Mouse (Mus musculus): ENCODE data around the gene Ror2. TPM values are rescaled to one million over a fixed set of nuclear protein-coding genes. Genes with fewer than 3 reads are reported as not detected.
A peak's percentile ranks its signal among the peaks of the same experiment; 100 is the strongest.
"Not testable (repeated sequence)": the region's sequence is repeated elsewhere in the genome, so short reads cannot be mapped to it uniquely, and the experiment has no call there.

Ror2 gene
- 37.9 and 40.1 TPM in 2 replicates for polyA plus RNA-seq (2016; fragmentation: Nextera tagmentation; extraction: Ambion mirVana)

- H3K4me1 ChIP-seq: peaks cover 54% of the 10 kb centered on the region
- no peaks in the 10 kb centered on the region for H3K9me3 ChIP-seq (replicated peaks)
- peak; percentile 94 for DNase-seq (ENCODE audit: low spot score)
- H3K4me3 ChIP-seq: peak within 1 kb of the TSS; percentile 93
- H3K36me3 ChIP-seq: no peaks in the 10 kb centered on the region; the same call in 1 of the 2 replicates
- H3K27me3 ChIP-seq (ENCODE audit: low read depth, poor library complexity, severe bottlenecking): no peaks in the 10 kb centered on the region
- peak within 1 kb of the TSS; percentile 98 for H3K27ac ChIP-seq
- under 1% methylated on average over 68 of the region's 68 CpGs for WGBS
Measured at GRCm38 (mm10) chr13:53285756-53286361, at the start of gene Ror2. Gene Ror2, minus strand, starts transcription at chr13:53286124.

GRCm38 (mm10) chr13:53333769-53334168 lies 47.8 kb upstream of the Ror2 start:
- DNase-seq (ENCODE audit: low spot score): no peak
- Histone ChIP-seq H3K9me3 (replicated peaks) (no peaks in the 10 kb centered on the region), H3K4me1 (no peaks in the 10 kb centered on the region), H3K36me3 (peaks cover 77% of the 10 kb centered on the region), H3K27ac (no peak overlapping the region), H3K27me3 (ENCODE audit: low read depth, poor library complexity, severe bottlenecking) (no peaks in the 10 kb centered on the region), H3K4me3 (no peak overlapping the region)
- WGBS: 95% methylated on average over 8 of the region's 8 CpGs

GRCm38 (mm10) chr13:53330246-53330645 lies 44.3 kb upstream of the Ror2 start:
- H3K4me1 ChIP-seq: no peaks in the 10 kb centered on the region; the same call in 1 of the 2 replicates
- no peaks in the 10 kb centered on the region for H3K9me3 ChIP-seq (replicated peaks)
- DNase-seq (ENCODE audit: low spot score): no peak
- H3K27me3 ChIP-seq (ENCODE audit: low read depth, poor library complexity, severe bottlenecking): no peaks in the 10 kb centered on the region
- peaks cover 42% of the 10 kb centered on the region for H3K36me3 ChIP-seq
- no peak overlapping the region for H3K27ac ChIP-seq
- H3K4me3 ChIP-seq: no peak overlapping the region
- 90% methylated on average over 2 of the region's 2 CpGs for WGBS

GRCm38 (mm10) chr13:53325531-53325930 lies 39.6 kb upstream of the Ror2 start:
- no peak overlapping the region for H3K4me3 ChIP-seq

GRCm38 (mm10) chr13:53323661-53324060 lies 37.7 kb upstream of the Ror2 start:
- Histone ChIP-seq H3K4me1 (peaks cover 30% of the 10 kb centered on the region), H3K36me3 (no peaks in the 10 kb centered on the region), H3K27ac (0 out of 2 replicates have a peak overlapping the region, but pooled peaks have one; percentile 32), H3K4me3 (no peak overlapping the region), H3K9me3 (replicated peaks) (no peaks in the 10 kb centered on the region; the same call in 1 of the 2 replicates), H3K27me3 (ENCODE audit: low read depth, poor library complexity, severe bottlenecking) (no peaks in the 10 kb centered on the region)
- 84% methylated on average over 2 of the region's 2 CpGs for WGBS
- DNase-seq (ENCODE audit: low spot score): no peak

More at GRCm38 (mm10) chr13:53325531-53325930, 39.6 kb upstream of the Ror2 start:
- WGBS: 92% methylated on average over 1 of the region's 1 CpGs
- H3K4me1 ChIP-seq: peaks cover 26% of the 10 kb centered on the region
- no peak for DNase-seq (ENCODE audit: low spot score)
- H3K9me3 ChIP-seq (replicated peaks): no peaks in the 10 kb centered on the region; the same call in 1 of the 2 replicates
- H3K36me3 ChIP-seq: peaks cover 1% of the 10 kb centered on the region; the same call in 1 of the 2 replicates
- no peaks in the 10 kb centered on the region for H3K27me3 ChIP-seq (ENCODE audit: low read depth, poor library complexity, severe bottlenecking)
- H3K27ac ChIP-seq: no peak overlapping the region

DNA sequence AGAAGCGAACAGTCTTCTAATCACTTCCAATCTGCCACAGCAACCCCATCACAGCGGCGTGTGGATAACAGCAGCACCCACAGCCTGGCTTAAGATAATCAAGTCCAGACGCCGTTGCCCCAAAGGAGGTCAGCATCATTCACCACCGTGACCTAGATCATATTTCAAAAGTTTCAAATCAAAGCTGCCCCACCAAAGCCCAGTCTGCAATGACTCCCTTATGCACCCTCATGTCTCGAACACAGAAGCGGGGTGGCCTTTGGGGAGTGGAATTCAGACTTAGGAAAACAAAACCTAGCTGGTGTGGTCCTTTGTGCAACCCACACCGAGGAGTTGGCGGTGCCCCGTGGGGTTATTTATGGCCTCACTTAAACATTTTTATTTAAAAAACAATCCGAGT lies 35.0 kb upstream of the Ror2 start:
- no peaks in the 10 kb centered on the region for H3K36me3 ChIP-seq
- 18% methylated on average over 12 of the region's 12 CpGs for WGBS
- 0 out of 2 replicates have a peak overlapping the region, but pooled peaks have one; percentile 3 for H3K4me3 ChIP-seq
- H3K27ac ChIP-seq: peak overlapping the region; percentile 71
- H3K9me3 ChIP-seq (replicated peaks): no peaks in the 10 kb centered on the region; the same call in 1 of the 2 replicates
- H3K4me1 ChIP-seq: peaks cover 50% of the 10 kb centered on the region
- H3K27me3 ChIP-seq (ENCODE audit: low read depth, poor library complexity, severe bottlenecking): no peaks in the 10 kb centered on the region
- DNase-seq (ENCODE audit: low spot score): peak; percentile 68

- H3K4me3 ChIP-seq: no peak overlapping the region
- H3K36me3 ChIP-seq: no peaks in the 10 kb centered on the region
- no peak for DNase-seq (ENCODE audit: low spot score)
- WGBS: 51% methylated on average over 11 of the region's 11 CpGs
- H3K27me3 ChIP-seq (ENCODE audit: low read depth, poor library complexity, severe bottlenecking): no peaks in the 10 kb centered on the region
- peaks cover 49% of the 10 kb centered on the region for H3K4me1 ChIP-seq
- 0 out of 2 replicates have a peak overlapping the region, but pooled peaks have one; percentile 19 for H3K27ac ChIP-seq
- H3K9me3 ChIP-seq (replicated peaks): no peaks in the 10 kb centered on the region
Measured at GRCm38 (mm10) chr13:53316515-53317295, 30.8 kb upstream of the Ror2 start.

GRCm38 (mm10) chr13:53315757-53316156 lies 29.8 kb upstream of the Ror2 start:
- DNase-seq (ENCODE audit: low spot score); H3K4me3 ChIP-seq; H3K27me3 ChIP-seq (ENCODE audit: low read depth, poor library complexity, severe bottlenecking); H3K36me3 ChIP-seq; H3K9me3 ChIP-seq (replicated peaks): not testable (repeated sequence)
- H3K4me1 ChIP-seq: peaks cover 39% of the 10 kb centered on the region
- H3K27ac ChIP-seq: 0 out of 2 replicates have a peak overlapping the region, but pooled peaks have one; percentile 19
- WGBS: 87% methylated on average over 4 of the region's 4 CpGs

GRCm38 (mm10) chr13:53310442-53310841 lies 24.5 kb upstream of the Ror2 start:
- WGBS: 52% methylated on average over 5 of the region's 5 CpGs
- Histone ChIP-seq H3K4me1 (peaks cover 47% of the 10 kb centered on the region), H3K36me3 (no peaks in the 10 kb centered on the region), H3K9me3 (replicated peaks) (no peaks in the 10 kb centered on the region), H3K4me3 (peak overlapping the region; percentile 36; the same call in 1 of the 2 replicates), H3K27me3 (ENCODE audit: low read depth, poor library complexity, severe bottlenecking) (no peaks in the 10 kb centered on the region), H3K27ac (peak overlapping the region; percentile 92)
- DNase-seq (ENCODE audit: low spot score): no peak

DNA sequence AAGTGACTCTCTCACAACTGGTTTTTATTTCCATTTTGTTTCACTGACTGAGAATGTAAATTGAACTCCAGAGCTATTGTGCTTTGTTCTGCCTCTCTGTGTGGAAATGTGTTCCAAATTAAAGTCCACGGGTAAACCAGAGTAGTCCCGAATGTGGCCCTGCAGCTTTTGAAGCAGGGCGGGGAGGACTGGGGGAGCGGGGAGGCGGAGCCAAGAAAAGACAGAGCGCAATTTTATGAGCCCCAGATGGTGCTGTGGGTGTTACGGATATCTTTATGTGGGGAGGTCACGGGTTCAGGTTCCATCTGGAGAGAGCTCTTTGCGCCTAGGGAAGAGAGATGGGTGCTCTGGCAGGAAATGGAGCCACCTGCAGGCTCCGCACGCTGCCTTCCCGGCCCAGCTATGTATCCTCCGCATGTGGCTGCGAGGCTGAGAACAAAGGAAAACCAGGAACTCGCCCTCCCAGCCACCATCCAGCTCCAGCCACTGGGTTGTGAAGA lies 23.8 kb upstream of the Ror2 start:
- H3K4me3 ChIP-seq: peak overlapping the region; percentile 36
- WGBS: under 1% methylated on average over 15 of the region's 15 CpGs
- peaks cover 46% of the 10 kb centered on the region for H3K4me1 ChIP-seq
- peak; percentile 92 for DNase-seq (ENCODE audit: low spot score)
- H3K9me3 ChIP-seq (replicated peaks): no peaks in the 10 kb centered on the region
- peak overlapping the region; percentile 92 for H3K27ac ChIP-seq
- H3K27me3 ChIP-seq (ENCODE audit: low read depth, poor library complexity, severe bottlenecking): no peaks in the 10 kb centered on the region
- H3K36me3 ChIP-seq: no peaks in the 10 kb centered on the region

- Histone ChIP-seq H3K9me3 (replicated peaks) (no peaks in the 10 kb centered on the region), H3K36me3 (no peaks in the 10 kb centered on the region), H3K4me1 (peaks cover 40% of the 10 kb centered on the region), H3K27me3 (ENCODE audit: low read depth, poor library complexity, severe bottlenecking) (no peaks in the 10 kb centered on the region), H3K4me3 (peak overlapping the region; percentile 36), H3K27ac (peak overlapping the region; percentile 92)
- WGBS: 13% methylated on average over 9 of the region's 9 CpGs
- peak; percentile 69 for DNase-seq (ENCODE audit: low spot score)
Measured at GRCm38 (mm10) chr13:53309148-53309547, 23.2 kb upstream of the Ror2 start.

- Histone ChIP-seq H3K4me1 (peaks cover 46% of the 10 kb centered on the region), H3K9me3 (replicated peaks) (no peaks in the 10 kb centered on the region), H3K4me3 (no peak overlapping the region), H3K36me3 (no peaks in the 10 kb centered on the region), H3K27me3 (ENCODE audit: low read depth, poor library complexity, severe bottlenecking) (no peaks in the 10 kb centered on the region), H3K27ac (no peak overlapping the region)
- DNase-seq (ENCODE audit: low spot score): no peak
- 78% methylated on average over 5 of the region's 5 CpGs for WGBS
Measured at GRCm38 (mm10) chr13:53306836-53307235, 20.9 kb upstream of the Ror2 start.

- no peak overlapping the region for H3K4me3 ChIP-seq
- H3K9me3 ChIP-seq (replicated peaks): no peaks in the 10 kb centered on the region
- no peaks in the 10 kb centered on the region for H3K36me3 ChIP-seq
- no peak for DNase-seq (ENCODE audit: low spot score)
- H3K27ac ChIP-seq: 0 out of 2 replicates have a peak overlapping the region, but pooled peaks have one; percentile 7
- peaks cover 47% of the 10 kb centered on the region for H3K4me1 ChIP-seq
- no peaks in the 10 kb centered on the region for H3K27me3 ChIP-seq (ENCODE audit: low read depth, poor library complexity, severe bottlenecking)
- 82% methylated on average over 8 of the region's 8 CpGs for WGBS
Measured at GRCm38 (mm10) chr13:53305256-53305655, 19.3 kb upstream of the Ror2 start.

Data from limb, embryonic 10.5 days (tissue).